Mouse (Mus musculus) limb, embryonic 13.5 days (tissue): ENCODE data around the gene Ptprz1. TPM values are rescaled to one million over a fixed set of nuclear protein-coding genes. Genes with fewer than 3 reads are reported as not detected.
"Not testable (repeated sequence)": the region's sequence is repeated elsewhere in the genome, so short reads cannot be mapped to it uniquely, and the experiment has no call there.

ENCODE experiments used
- ATAC-seq: fragments of 200-750 bp; cut with Nextera tagmentation; 2 replicates; pipeline ENCODE4 v1.8.0; 2017; ENCODE audit warnings: low read depth, moderate number of reproducible peaks, moderate TSS enrichment; ENCODE audit not compliant: low FRiP score
- H3K27ac ChIP-seq: fragments of 300-500 bp; sonication (generic); 2 replicates; pipeline ENCODE4 v1.5.1; 2015; ENCODE audit warnings: inconsistent platforms, mild to moderate bottlenecking, moderate library complexity
- H3K27me3 ChIP-seq: fragments of 300-500 bp; sonication (generic); 2 replicates; pipeline ENCODE4 v1.6.1; 2015; ENCODE audit warnings: mild to moderate bottlenecking, inconsistent platforms
- H3K36me3 ChIP-seq: fragments of 300-500 bp; sonication (generic); 2 replicates; pipeline ENCODE4 v1.6.1; 2015; ENCODE audit warnings: inconsistent platforms, mild to moderate bottlenecking, moderate library complexity
- H3K4me1 ChIP-seq: fragments of 300-500 bp; sonication (generic); 2 replicates; pipeline ENCODE4 v1.6.1; 2015; ENCODE audit warnings: inconsistent platforms
- H3K4me2 ChIP-seq: fragments of 300-500 bp; sonication (generic); replicated peaks from 2 replicates; pipeline ENCODE4 v1.6.1; 2015; ENCODE audit warnings: inconsistent platforms, mild to moderate bottlenecking, moderate library complexity
- H3K4me3 ChIP-seq: fragments of 300-500 bp; sonication (generic); 2 replicates; pipeline ENCODE4 v1.5.1; 2015; ENCODE audit warnings: moderate library complexity, mild to moderate bottlenecking, inconsistent platforms
- H3K9ac ChIP-seq: fragments of 300-500 bp; sonication (generic); 2 replicates; pipeline ENCODE4 v1.6.1; 2015; ENCODE audit warnings: mild to moderate bottlenecking, inconsistent platforms
- H3K9me3 ChIP-seq: fragments of 300-500 bp; sonication (generic); 2 replicates; pipeline ENCODE4 v1.6.1; 2016; ENCODE audit warnings: inconsistent platforms
- WGBS: fragments of 180-500 bp; shearing (Covaris S2); methylation state at CpG from one replicate; pipeline ENCODE4 v1.1.7; 2015; 5-methylcytosine and 5-hydroxymethylcytosine counted together
- polyA plus RNA-seq: library from polyadenylated mRNA; unstranded; fragments of >200 nt; fragmentation: Nextera tagmentation; extraction: Ambion mirVana; gene quantifications from 2 replicates; pipeline ENCODE4 v1.2.1, GENCODE M21; 2015

The Ptprz1 gene
- polyA plus RNA-seq, 1 experiment from 2014 or later = 8.1 TPM

GRCm38 (mm10) chr6:23055734-23056133 is 180.4 kb downstream of the Ptprz1 start:
- H3K9me3 ChIP-seq = 0 out of 2 replicates have a peak, but pooled peaks cover 4% of the 10 kb centered on the region
- no peaks in the 10 kb centered on the region for H3K27me3 ChIP-seq
- WGBS = 87% methylated on average over 5 of the region's 5 CpGs
- no peak overlapping the region for H3K4me3 ChIP-seq
- no peak overlapping the region for H3K27ac ChIP-seq
- H3K36me3 ChIP-seq = no peaks in the 10 kb centered on the region
- ATAC-seq = no peak
- H3K9ac ChIP-seq = no peak overlapping the region
- H3K4me2 ChIP-seq = no peak overlapping the region
- H3K4me1 ChIP-seq = no peaks in the 10 kb centered on the region

DNA sequence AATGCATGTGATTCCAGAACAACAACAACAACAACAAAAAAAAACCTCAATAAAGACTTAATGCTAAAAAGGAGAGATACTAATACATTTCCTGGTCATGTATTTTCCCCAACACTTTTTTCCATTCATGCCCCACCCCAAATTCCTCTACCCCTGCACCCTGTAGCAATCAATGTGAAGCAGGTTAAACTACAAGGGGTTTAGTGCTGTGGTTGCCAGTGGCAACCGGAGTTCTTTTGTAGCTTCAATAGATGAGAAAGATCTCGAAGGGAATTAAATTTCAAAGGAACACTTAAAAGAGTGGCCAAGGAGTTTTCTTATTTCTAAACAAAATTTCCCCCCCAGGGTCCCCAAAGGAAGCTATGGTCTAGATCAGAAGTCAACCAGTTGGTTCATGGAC is 200.8 kb downstream of the Ptprz1 start:
- WGBS = 64% methylated on average over 2 of the region's 2 CpGs
- H3K9ac ChIP-seq = no peak overlapping the region
- H3K4me1 ChIP-seq = peaks cover 4% of the 10 kb centered on the region; the same call in 1 of the 2 replicates
- H3K4me3 ChIP-seq = no peak overlapping the region
- ATAC-seq = no peak
- no peaks in the 10 kb centered on the region for H3K27me3 ChIP-seq
- H3K27ac ChIP-seq = no peak overlapping the region
- H3K4me2 ChIP-seq = no peak overlapping the region
- H3K9me3 ChIP-seq = no peaks in the 10 kb centered on the region
- H3K36me3 ChIP-seq = no peaks in the 10 kb centered on the region

GRCm38 (mm10) chr6:23078273-23078672 is 203.0 kb downstream of the Ptprz1 start:
- WGBS = 19% methylated on average over 2 of the region's 2 CpGs
- H3K9me3 ChIP-seq = no peaks in the 10 kb centered on the region
- H3K27ac ChIP-seq = no peak overlapping the region
- peaks cover 4% of the 10 kb centered on the region; the same call in 1 of the 2 replicates for H3K4me1 ChIP-seq
- no peaks in the 10 kb centered on the region for H3K27me3 ChIP-seq
- no peaks in the 10 kb centered on the region for H3K36me3 ChIP-seq
- no peak overlapping the region for H3K4me3 ChIP-seq
- H3K9ac ChIP-seq = no peak overlapping the region
- H3K4me2 ChIP-seq = no peak overlapping the region
- no peak for ATAC-seq

DNA sequence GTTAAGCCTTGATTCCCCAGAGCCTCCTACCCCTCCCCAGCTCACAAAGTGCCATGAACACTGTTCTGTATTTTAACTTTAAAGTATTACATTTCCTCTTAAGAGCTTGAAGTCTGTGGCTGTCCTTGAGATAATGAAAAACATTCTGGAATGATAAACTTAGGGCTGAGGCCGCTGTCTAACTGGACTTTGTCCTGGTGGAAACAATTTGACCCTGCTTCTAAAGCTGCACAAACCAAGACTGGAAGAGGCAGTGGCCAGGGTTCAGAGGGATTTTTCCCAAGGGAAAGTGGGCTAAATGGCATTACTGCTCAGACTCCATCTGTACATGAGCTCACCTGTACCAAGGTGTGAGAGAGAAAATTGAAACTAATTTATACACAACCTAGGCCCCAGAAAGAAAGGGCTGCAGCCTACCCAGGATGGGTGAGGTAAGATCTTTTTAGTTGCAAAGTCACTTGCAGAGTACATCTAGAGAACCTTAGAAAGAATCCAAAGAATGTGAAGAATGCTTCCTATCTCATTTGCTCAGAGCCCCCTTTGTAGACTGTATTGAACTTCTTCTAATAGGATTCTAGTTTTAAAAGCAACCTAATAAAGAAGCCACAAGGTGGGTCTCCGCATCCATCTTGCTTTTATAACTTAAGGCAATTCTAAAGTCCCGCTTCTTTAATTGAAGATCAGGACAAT is 204.8 kb downstream of the Ptprz1 start:
- Histone ChIP-seq H3K4me3 (no peak overlapping the region), H3K27me3 (no peaks in the 10 kb centered on the region), H3K9me3 (no peaks in the 10 kb centered on the region), H3K4me2 (no peak overlapping the region), H3K27ac (no peak overlapping the region), H3K9ac (no peak overlapping the region), H3K4me1 (peaks cover 4% of the 10 kb centered on the region; the same call in 1 of the 2 replicates), H3K36me3 (no peaks in the 10 kb centered on the region)
- WGBS = 59% methylated on average over 3 of the region's 3 CpGs
- ATAC-seq = no peak

GRCm38 (mm10) chr6:23084587-23085421 is 209.5 kb downstream of the Ptprz1 start:
- H3K36me3 ChIP-seq = no peaks in the 10 kb centered on the region
- no peak overlapping the region for H3K4me3 ChIP-seq
- no peak for ATAC-seq
- no peaks in the 10 kb centered on the region for H3K9me3 ChIP-seq
- H3K4me2 ChIP-seq = no peak overlapping the region
- peaks cover 4% of the 10 kb centered on the region; the same call in 1 of the 2 replicates for H3K4me1 ChIP-seq
- no peak overlapping the region for H3K9ac ChIP-seq
- WGBS = 85% methylated on average over 5 of the region's 5 CpGs
- H3K27me3 ChIP-seq = no peaks in the 10 kb centered on the region
- H3K27ac ChIP-seq = no peak overlapping the region

- not testable (repeated sequence) for H3K27me3 ChIP-seq, H3K27ac ChIP-seq, H3K4me1 ChIP-seq, H3K4me3 ChIP-seq, H3K36me3 ChIP-seq, H3K4me2 ChIP-seq, ATAC-seq, H3K9ac ChIP-seq, H3K9me3 ChIP-seq
- 76% methylated on average over 4 of the region's 4 CpGs for WGBS
Measured at GRCm38 (mm10) chr6:23089292-23089691, 214.0 kb downstream of the Ptprz1 start.

DNA sequence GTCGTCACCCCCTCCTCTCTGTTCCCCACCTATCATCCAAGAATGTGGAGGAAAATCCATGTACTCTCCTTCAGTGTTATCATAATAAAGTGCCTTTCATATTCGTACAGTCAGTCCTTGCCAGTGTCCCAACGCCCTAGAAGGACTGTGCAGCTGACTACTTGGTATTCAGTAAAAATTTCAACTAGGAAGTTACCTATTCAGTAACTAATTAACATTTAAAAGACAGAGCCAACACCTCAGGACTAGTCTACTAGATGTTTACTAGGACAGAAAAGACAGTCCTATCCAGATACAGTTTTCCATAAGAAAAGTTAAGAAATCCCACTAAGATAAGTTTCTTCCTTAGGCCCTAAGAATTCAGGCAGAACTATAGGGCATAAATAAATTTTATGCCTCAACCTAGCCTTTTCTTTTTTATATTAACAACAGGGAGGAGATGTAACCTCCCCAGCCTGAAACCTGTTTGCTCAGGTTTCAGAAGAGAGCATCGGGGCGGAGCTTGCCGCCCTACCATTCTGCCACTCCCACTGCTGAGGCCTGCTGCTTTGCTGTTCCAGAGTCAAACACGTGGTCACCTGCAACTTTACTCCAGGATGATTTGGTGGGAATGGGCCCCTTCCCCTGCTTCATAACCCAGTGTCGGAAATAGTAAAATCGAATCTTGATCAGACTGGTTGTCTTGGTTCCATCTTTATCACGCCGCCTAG is 215.2 kb downstream of the Ptprz1 start:
- not testable (repeated sequence) for H3K36me3 ChIP-seq, ATAC-seq, H3K4me2 ChIP-seq, H3K27ac ChIP-seq, H3K9me3 ChIP-seq, H3K4me3 ChIP-seq, H3K4me1 ChIP-seq, H3K27me3 ChIP-seq, H3K9ac ChIP-seq
- 85% methylated on average over 11 of the region's 11 CpGs for WGBS
